Mouse (Mus musculus) G1E (cell line): ENCODE measurements around the gene Ptbp2. TPM values are rescaled to one million over a fixed set of nuclear protein-coding genes. Genes with fewer than 3 reads are reported as not detected.

Experiments used
- ATAC-seq: 2 replicates; pipeline ENCODE4 v1.8.0; 2016; ENCODE audit warnings: mild to moderate bottlenecking; ENCODE audit not compliant: insufficient number of reproducible peaks, poor library complexity, low FRiP score, severe bottlenecking; ENCODE audit errors: extremely low read depth
- DNase-seq: peaks from one replicate; pipeline ENCODE4 v3.0.0; 2012; ENCODE audit warnings: low spot score
- H3K27me3 ChIP-seq: 2 replicates; pipeline ENCODE4 v1.6.1; 2012; ENCODE audit warnings: mild to moderate bottlenecking, low read length, inconsistent platforms; ENCODE audit not compliant: insufficient read depth
- H3K36me3 ChIP-seq: replicated peaks from 2 replicates; pipeline ENCODE3; 2012; ENCODE audit warnings: mild to moderate bottlenecking, inconsistent platforms
- H3K4me1 ChIP-seq: 2 replicates; pipeline ENCODE4 v1.6.1; 2012; ENCODE audit warnings: low read depth, low read length, inconsistent platforms, mixed read lengths; ENCODE audit not compliant: insufficient read depth
- H3K4me3 ChIP-seq: 2 replicates; pipeline ENCODE4 v1.5.1; 2012; ENCODE audit warnings: low read depth, mild to moderate bottlenecking, inconsistent platforms, low read length, moderate library complexity, mixed read lengths
- H3K9me3 ChIP-seq: replicated peaks from 2 replicates; pipeline ENCODE4 v1.6.1; 2012; ENCODE audit warnings: inconsistent platforms
- CTCF ChIP-seq: IDR thresholded peaks from 2 replicates; pipeline ENCODE4 v1.5.1; 2012; ENCODE audit warnings: low read depth, low read length, inconsistent platforms, mixed read lengths
- GATA1 ChIP-seq: IDR thresholded peaks from 2 replicates; pipeline ENCODE4 v1.6.1; 2012; ENCODE audit warnings: borderline replicate concordance, low read length, inconsistent platforms, mixed read lengths
- GATA2 ChIP-seq: IDR thresholded peaks from 2 replicates; pipeline ENCODE4 v1.6.1; 2012; ENCODE audit warnings: low read depth, low read length, inconsistent platforms, borderline replicate concordance
- POLR2AphosphoS5 ChIP-seq: IDR thresholded peaks from 2 replicates; pipeline ENCODE4 v1.6.1; 2012; ENCODE audit warnings: low read depth, low read length, inconsistent platforms; ENCODE audit not compliant: insufficient replicate concordance
- TAL1 ChIP-seq: conservative IDR thresholded peaks from 2 replicates; pipeline ENCODE4 v1.6.1; 2012; ENCODE audit warnings: low read depth, low read length, inconsistent platforms, mixed read lengths
- polyA plus RNA-seq: library from polyadenylated mRNA; stranded (reverse); fragments of >175 nt; gene quantifications from 2 replicates; pipeline ENCODE4 v1.2.3, GENCODE M21; 2012
- total RNA-seq, 2 experiments: library from RNA; stranded (forward) in 1 of 2; stranded (reverse) in 1 of 2; fragments of 200-1000 nt in 1 of 2; fragments of >200 nt in 1 of 2; fragmentation: Nextera tagmentation in 1 of 2; gene quantifications; 2 replicates each; pipeline ENCODE4 v1.2.3; 2014 to 2017

The Ptbp2 gene
- total and polyA plus RNA-seq, 3 experiments: 1.5 to 77.0 (median 43.2) TPM

DNA sequence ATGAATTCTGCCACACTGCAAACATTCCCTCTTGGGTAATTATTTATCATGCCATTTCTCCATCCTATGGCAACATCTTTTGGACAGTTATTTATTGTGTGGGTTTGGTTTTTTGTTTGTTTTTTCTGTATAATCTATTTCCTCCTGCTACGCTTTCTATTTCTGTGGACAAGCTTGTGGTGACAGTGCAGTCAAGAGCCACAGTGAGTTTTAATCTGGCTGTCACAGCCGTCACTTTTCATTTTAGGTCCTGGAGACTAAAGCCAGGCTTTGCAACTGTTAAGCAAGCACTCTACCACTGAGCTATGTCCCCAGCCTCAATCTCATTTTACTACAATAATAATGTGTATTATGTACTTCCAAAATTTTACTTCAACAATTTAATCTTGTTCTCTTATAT is 54.4 kb downstream of the Ptbp2 start:
- peaks cover 39% of the 10 kb centered on the region for H3K36me3 ChIP-seq
- ATAC-seq: no peak
- no peaks in the 10 kb centered on the region for H3K27me3 ChIP-seq
- no peaks in the 10 kb centered on the region for H3K9me3 ChIP-seq
- DNase-seq: no peak
- no peaks in the 10 kb centered on the region for H3K4me1 ChIP-seq
- no peak overlapping the region for H3K4me3 ChIP-seq
- TF ChIP-seq GATA1 (no peak), TAL1 (no peak), POLR2AphosphoS5 (no peak), CTCF (no peak), GATA2 (no peak)

- DNase-seq (no peak), ATAC-seq (no peak)
- H3K9me3 ChIP-seq: no peaks in the 10 kb centered on the region
- no peaks in the 10 kb centered on the region for H3K4me1 ChIP-seq
- H3K4me3 ChIP-seq: no peak overlapping the region
- no peak for TF ChIP-seq CTCF
- TF ChIP-seq POLR2AphosphoS5: no peak
- TF ChIP-seq GATA1: no peak
- no peak for TF ChIP-seq GATA2
- TF ChIP-seq TAL1: no peak
- no peaks in the 10 kb centered on the region for H3K27me3 ChIP-seq
- peaks cover 22% of the 10 kb centered on the region for H3K36me3 ChIP-seq
These were observed 72.2 kb downstream of the Ptbp2 start for GRCm38 (mm10) chr3:119712066-119712465.

DNA sequence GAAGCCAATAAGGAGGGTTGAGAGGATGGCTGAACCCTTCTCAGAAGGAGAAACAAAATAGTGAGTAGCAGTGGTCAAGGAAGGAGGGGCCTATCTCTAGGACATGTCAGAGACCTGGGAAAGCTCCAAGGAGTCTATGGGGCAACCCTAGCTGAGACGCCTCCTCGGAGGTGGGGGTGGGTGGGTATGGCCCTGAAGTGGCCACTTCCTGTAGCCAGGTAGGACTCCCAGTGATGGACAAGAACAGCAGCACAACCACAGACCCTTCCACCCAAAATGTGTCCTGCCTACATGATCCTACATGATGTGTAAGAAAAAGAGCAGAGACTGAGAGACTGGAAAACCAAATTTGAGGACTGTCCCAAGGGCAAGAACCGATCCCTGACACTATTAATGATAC is 72.8 kb downstream of the Ptbp2 start:
- Histone ChIP-seq H3K4me3 (no peak overlapping the region), H3K27me3 (no peaks in the 10 kb centered on the region), H3K4me1 (no peaks in the 10 kb centered on the region), H3K9me3 (no peaks in the 10 kb centered on the region), H3K36me3 (peaks cover 19% of the 10 kb centered on the region)
- TF ChIP-seq GATA2 (no peak), CTCF (no peak), TAL1 (no peak), GATA1 (no peak), POLR2AphosphoS5 (no peak)
- DNase-seq (no peak), ATAC-seq (no peak)

DNA sequence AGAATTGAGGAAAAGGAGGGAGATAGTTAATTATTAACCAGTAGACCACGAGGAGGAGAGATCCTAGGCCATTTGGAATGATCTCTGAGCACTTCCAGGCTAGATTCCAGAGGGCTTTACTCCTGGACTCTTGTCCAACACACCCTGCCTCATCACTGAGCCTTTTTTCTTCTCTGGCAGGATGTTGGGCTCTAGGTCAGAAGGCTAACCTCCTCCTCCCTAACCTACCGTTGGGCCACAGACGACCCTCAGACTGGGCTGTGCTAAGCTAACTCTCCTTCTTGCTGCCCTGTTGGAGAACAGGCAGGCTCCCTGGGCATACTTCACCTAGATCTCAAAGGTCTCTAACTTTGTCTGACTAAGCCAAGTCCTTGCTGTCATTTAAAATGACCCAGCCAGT is 82.8 kb downstream of the Ptbp2 start:
- DNase-seq: no peak
- Histone ChIP-seq H3K4me1 (no peaks in the 10 kb centered on the region), H3K9me3 (no peaks in the 10 kb centered on the region), H3K27me3 (no peaks in the 10 kb centered on the region), H3K4me3 (no peak overlapping the region), H3K36me3 (no peaks in the 10 kb centered on the region)
- ATAC-seq: no peak
- TF ChIP-seq CTCF (no peak), TAL1 (no peak), GATA1 (no peak), GATA2 (no peak), POLR2AphosphoS5 (no peak)

DNA sequence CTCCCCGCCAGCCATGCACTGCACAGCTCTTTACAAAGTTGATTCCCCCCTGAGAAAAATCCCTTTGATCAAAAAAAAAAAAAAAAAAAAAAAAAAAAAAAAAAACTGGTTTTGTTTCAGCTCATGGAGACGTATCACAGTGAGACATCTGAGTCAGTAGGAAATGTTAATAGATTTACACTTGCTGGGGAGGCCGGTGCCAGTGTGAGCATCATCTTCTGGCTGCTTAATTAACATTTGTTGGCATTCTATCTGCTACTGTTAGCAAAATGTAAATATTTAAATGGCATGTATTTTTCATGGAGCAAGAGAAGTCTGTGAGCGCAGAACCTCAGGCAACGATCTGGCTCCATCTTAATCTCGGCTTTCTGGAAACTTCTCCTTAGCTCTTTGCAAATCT is 99.5 kb downstream of the Ptbp2 start:
- DNase-seq: no peak
- Histone ChIP-seq H3K4me3 (no peak overlapping the region), H3K27me3 (no peaks in the 10 kb centered on the region), H3K36me3 (no peaks in the 10 kb centered on the region), H3K9me3 (no peaks in the 10 kb centered on the region), H3K4me1 (no peaks in the 10 kb centered on the region)
- TF ChIP-seq GATA1 (no peak), CTCF (no peak), GATA2 (no peak), TAL1 (no peak), POLR2AphosphoS5 (no peak)
- no peak for ATAC-seq
